Mouse (Mus musculus) layer of hippocampus, adult 2 months (tissue): Measurements from ENCODE around the gene Fam168a. TPM values are rescaled to one million over a fixed set of nuclear protein-coding genes. Genes with fewer than 3 reads are reported as not detected.
A peak's percentile ranks its signal among the peaks of the same experiment; 100 is the strongest.
"Not testable (repeated sequence)": the region's sequence is repeated elsewhere in the genome, so short reads cannot be mapped to it uniquely, and the experiment has no call there.

Experiments
- DNase-seq, 2 experiments: peaks; one replicate each; pipeline ENCODE4 v3.0.0; 2022; ENCODE audit warnings: low spot score in 2 of 2
- H3K27ac ChIP-seq: fragments of 200-600 bp; 2 replicates; pipeline ENCODE4 v1.8.1; 2022
- H3K4me3 ChIP-seq: fragments of 200-600 bp; 2 replicates; pipeline ENCODE4 v1.8.1; 2022; ENCODE audit warnings: mild to moderate bottlenecking
- CTCF ChIP-seq: fragments of 200-600 bp; conservative IDR thresholded peaks from 2 replicates; pipeline ENCODE4 v1.8.1; 2022; ENCODE audit warnings: antibody characterized with exemption, mild to moderate bottlenecking, moderate library complexity
- total RNA-seq, 2 experiments: library from RNA; stranded (reverse); gene quantifications; 2 replicates each; pipeline ENCODE4 v1.2.3; 2021

Gene Fam168a
- total RNA-seq, 2 experiments from 2014 or later: 220 to 229 TPM

GRCm38 (mm10) chr7:100840906-100841305 is 134.5 kb downstream of the Fam168a start:
- Histone ChIP-seq H3K4me3 (no peak overlapping the region), H3K27ac (no peak overlapping the region)
- no peak for DNase-seq
- no peak for TF ChIP-seq CTCF

GRCm38 (mm10) chr7:100841608-100842007 is 135.2 kb downstream of the Fam168a start:
- no peak for TF ChIP-seq CTCF
- Histone ChIP-seq H3K27ac (no peak overlapping the region), H3K4me3 (no peak overlapping the region)
- no peak for DNase-seq

GRCm38 (mm10) chr7:100842175-100842574 is 135.7 kb downstream of the Fam168a start:
- H3K4me3 ChIP-seq: no peak overlapping the region
- no peak for DNase-seq
- TF ChIP-seq CTCF: no peak
- no peak overlapping the region for H3K27ac ChIP-seq

- Histone ChIP-seq H3K4me3 (no peak overlapping the region), H3K27ac (peak overlapping the region; percentile 74; the same call in 1 of the 2 replicates)
- no peak for TF ChIP-seq CTCF
- DNase-seq: no peak
Observed at GRCm38 (mm10) chr7:100843866-100844265, 137.4 kb downstream of the Fam168a start.

- peak overlapping the region; percentile 74 for H3K27ac ChIP-seq
- TF ChIP-seq CTCF: no peak
- no peak for DNase-seq
Observed at GRCm38 (mm10) chr7:100844385-100845025, 138.1 kb downstream of the Fam168a start.

GRCm38 (mm10) chr7:100845026-100845400 is 138.6 kb downstream of the Fam168a start:
- peak overlapping the region; percentile 74 for H3K27ac ChIP-seq
- H3K4me3 ChIP-seq: no peak overlapping the region
- DNase-seq: no peak
- TF ChIP-seq CTCF: no peak

More at GRCm38 (mm10) chr7:100844385-100845025, 138.1 kb downstream of the Fam168a start:
- H3K4me3 ChIP-seq: no peak overlapping the region

- DNase-seq: peak; percentile 48 to 60
- Histone ChIP-seq H3K27ac (peak overlapping the region; percentile 74), H3K4me3 (no peak overlapping the region)
- TF ChIP-seq CTCF: no peak
Observed at GRCm38 (mm10) chr7:100845412-100845811, 139.0 kb downstream of the Fam168a start.

- H3K4me3 ChIP-seq, DNase-seq: not testable (repeated sequence)
- peak overlapping the region; percentile 74 for H3K27ac ChIP-seq
Observed at GRCm38 (mm10) chr7:100846033-100846432, 139.6 kb downstream of the Fam168a start.

GRCm38 (mm10) chr7:100847131-100847530 is 140.7 kb downstream of the Fam168a start:
- no peak for DNase-seq
- Histone ChIP-seq H3K27ac (no peak overlapping the region), H3K4me3 (no peak overlapping the region)
- TF ChIP-seq CTCF: no peak

- peak; percentile 95 for TF ChIP-seq CTCF
- DNase-seq: peak; percentile 63 to 84
- no peak overlapping the region for H3K27ac ChIP-seq
- H3K4me3 ChIP-seq: no peak overlapping the region
Observed at GRCm38 (mm10) chr7:100848744-100849143, 142.3 kb downstream of the Fam168a start.

- no peak for TF ChIP-seq CTCF
- DNase-seq: no peak
- H3K4me3 ChIP-seq: no peak overlapping the region
- no peak overlapping the region for H3K27ac ChIP-seq
Observed at GRCm38 (mm10) chr7:100849508-100849907, 143.1 kb downstream of the Fam168a start.

GRCm38 (mm10) chr7:100851481-100852356 is 145.3 kb downstream of the Fam168a start:
- Histone ChIP-seq H3K4me3 (no peak overlapping the region), H3K27ac (peak overlapping the region; percentile 36; the same call in 1 of the 2 replicates)
- TF ChIP-seq CTCF: no peak
- no peak for DNase-seq

GRCm38 (mm10) chr7:100853396-100853795 is 147.0 kb downstream of the Fam168a start:
- H3K27ac ChIP-seq: no peak overlapping the region; the same call in 1 of the 2 replicates
- DNase-seq: no peak
- no peak for TF ChIP-seq CTCF
- no peak overlapping the region for H3K4me3 ChIP-seq
